Comparison of ENCODE assay signal across 8 mouse cellular contexts in genomic region chr5:115731001-115731731, GRCm38 (mm10). TPM values are rescaled to one million over a fixed set of nuclear protein-coding genes. Genes with fewer than 3 reads are reported as not detected.
A peak's percentile ranks its signal among the peaks of the same experiment; 100 is the strongest.
DNase-seq lines count a peak whose midpoint lies in the region; ATAC-seq and TF ChIP-seq lines count a peak whose summit lies in the region.

Bicdl1 (minus strand) TSS chr5:115731621.

- H3K36me3 ChIP-seq in intestine, embryonic 14.5 days (ENCODE audit: control insufficient read depth, insufficient read depth, low read length): no peaks in the 10 kb centered on the region
- no peaks in the 10 kb centered on the region for H3K36me3 ChIP-seq in midbrain, embryonic 11.5 days (ENCODE audit: control insufficient read depth, insufficient read depth, low read length)
- H3K36me3 ChIP-seq in small intestine, adult 2 months (ENCODE audit: control insufficient read depth, insufficient read depth, low read length): no peaks in the 10 kb centered on the region

- H3K27me3 ChIP-seq in intestine, embryonic 14.5 days (replicated peaks; ENCODE audit: control insufficient read depth, insufficient read depth, low read length): peaks cover 31% of the 10 kb centered on the region
- peaks cover 11% of the 10 kb centered on the region for H3K27me3 ChIP-seq in midbrain, embryonic 11.5 days (ENCODE audit: control insufficient read depth, insufficient read depth, low read length)
- H3K27me3 ChIP-seq in small intestine, adult 2 months (ENCODE audit: control insufficient read depth, insufficient read depth, low read length): peaks cover 10% of the 10 kb centered on the region

- H3K4me3 ChIP-seq in intestine, embryonic 14.5 days (ENCODE audit: low read depth, low read length): peak within 1 kb of the TSS; percentile 52
- peak within 1 kb of the TSS; percentile 70 for H3K4me3 ChIP-seq in midbrain, embryonic 11.5 days (ENCODE audit: low read depth, low read length)
- H3K4me3 ChIP-seq in small intestine, adult 2 months (ENCODE audit: low read depth, low read length): peak within 1 kb of the TSS; percentile 95

- WGBS in intestine, embryonic 14.5 days: 1% methylated on average over 58 of the region's 83 CpGs
- WGBS in midbrain, embryonic 11.5 days: 0% methylated on average over 34 of the region's 83 CpGs
- under 1% methylated on average over 60 of the region's 83 CpGs for WGBS in small intestine, adult 2 months

- TF ChIP-seq POLR2A in small intestine, adult 2 months (IDR thresholded peaks at IDR 0.05; ENCODE audit: low read depth, low read length): no peak

- H3K4me2 ChIP-seq in intestine, embryonic 14.5 days (ENCODE audit: low read length): peak within 1 kb of the TSS; percentile 92
- peak within 1 kb of the TSS; percentile 86 for H3K4me2 ChIP-seq in midbrain, embryonic 11.5 days

- H3K9ac ChIP-seq in intestine, embryonic 14.5 days (ENCODE audit: low read length): 0 out of 2 replicates have a peak within 1 kb of the TSS, but pooled peaks have one; percentile 16
- H3K9ac ChIP-seq in midbrain, embryonic 11.5 days (ENCODE audit: low read length): peak within 1 kb of the TSS; percentile 62

- no peaks in the 10 kb centered on the region; the same call in 1 of the 2 replicates for H3K4me1 ChIP-seq in intestine, embryonic 14.5 days (replicated peaks; ENCODE audit: control insufficient read depth, insufficient read depth, low read length)
- H3K4me1 ChIP-seq in midbrain, embryonic 11.5 days (ENCODE audit: control insufficient read depth, insufficient read depth, low read length): peaks cover 2% of the 10 kb centered on the region; the same call in 1 of the 2 replicates
- peaks cover 11% of the 10 kb centered on the region for H3K4me1 ChIP-seq in small intestine, adult 2 months (ENCODE audit: control insufficient read depth, insufficient read depth, insufficient read length, low read length)

- intact Hi-C loops in gastrocnemius, postnatal 36 days (cut with DNase I): no loop called here
- intact Hi-C loops in left cerebral cortex, postnatal 4 days (cut with DNase I): loop anchor here (5.0 kb wide), 1 partner anchor 79 kb away; no protein-coding TSS in a partner anchor

- TF ChIP-seq CTCF in small intestine, adult 2 months (IDR thresholded peaks at IDR 0.05; ENCODE audit: extremely low read depth, insufficient read length, insufficient replicate concordance, low read depth, low read length): no peak

- peak; percentile 60 for DNase-seq in adrenal gland, adult 8-10 months
- peak; percentile 83 for DNase-seq in embryo, embryonic 10.5 days (ENCODE audit: low spot score)
- DNase-seq in gastrocnemius, postnatal 36 days: peak; percentile 71 to 76
- peak; percentile 97 for DNase-seq in intestine, embryonic 14.5 days (ENCODE audit: low spot score)
- DNase-seq in left cerebral cortex, postnatal 4 days: peak; percentile 74
- peak; percentile 98 for DNase-seq in midbrain, embryonic 11.5 days (ENCODE audit: low spot score, missing footprints)

- no peaks in the 10 kb centered on the region for H3K9me3 ChIP-seq in intestine, embryonic 14.5 days (ENCODE audit: control insufficient read depth, low read length)
- no peaks in the 10 kb centered on the region for H3K9me3 ChIP-seq in midbrain, embryonic 11.5 days (ENCODE audit: control insufficient read depth, low read length)

- peak; percentile 56; the same call in 1 of the 2 replicates for ATAC-seq in intestine, embryonic 14.5 days (replicated peaks; ENCODE audit: low FRiP score, low TSS enrichment, low read depth)
- peak; percentile 69 for ATAC-seq in midbrain, embryonic 11.5 days (ENCODE audit: low FRiP score)
- ATAC-seq in erythroid progenitor cell, adult 5-6 weeks (replicated peaks; ENCODE audit: low FRiP score, poor library complexity, severe bottlenecking): no peak

- peak within 1 kb of the TSS; percentile 43; the same call in 1 of the 2 replicates for H3K27ac ChIP-seq in intestine, embryonic 14.5 days (ENCODE audit: low read depth)
- peak within 1 kb of the TSS; percentile 80 for H3K27ac ChIP-seq in midbrain, embryonic 11.5 days (ENCODE audit: low read depth, low read length)
- H3K27ac ChIP-seq in small intestine, adult 2 months (ENCODE audit: insufficient read depth, low read depth, low read length): peak within 1 kb of the TSS; percentile 33; the same call in 1 of the 2 replicates

RNA-seq across cellular contexts. Expression of gene Bicdl1, which starts in this region (rescaled TPM):
- total RNA-seq in adrenal gland, adult 8-10 months (2022): 10 to 100 TPM; 11.1 to 18.1 (median 14.6) TPM
- 1 to 10 TPM; 2.6 to 3.6 TPM for total RNA-seq in gastrocnemius, postnatal 36 days (2021)
- polyA plus RNA-seq in intestine, embryonic 14.5 days (2014; fragmentation: Nextera tagmentation; extraction: Ambion mirVana): 12.1 and 13.6 TPM in 2 replicates
- 100 to 1,000 TPM; 144 to 151 TPM for total RNA-seq in left cerebral cortex, postnatal 4 days (2021)
- polyA plus RNA-seq in midbrain, embryonic 11.5 days (2014; fragmentation: Nextera tagmentation; extraction: Ambion mirVana): 11.4 and 12.4 TPM in 2 replicates
- 8.4 and 15.5 TPM in 2 replicates for polyA plus RNA-seq in small intestine, adult 2 months (2012; rRNA removed)
- total RNA-seq in erythroid progenitor cell, adult 5-6 weeks (2015; ENCODE audit: low replicate concordance): 2.5 TPM in 2 replicates
- total RNA-seq in erythroid progenitor cell, adult 5-6 weeks (2017; ENCODE audit: low replicate concordance): 0.64 TPM in 1 of 2 replicates, not detected in the other

Comparison
In these comparisons a context has a peak if more than half of its experiments do, and no peak if none do; other contexts are left out.
1. RNA of gene Bicdl1 (total RNA-seq): 144 to 151 TPM in left cerebral cortex, postnatal 4 days; 11.1 to 18.1 TPM in adrenal gland, adult 8-10 months, 2.6 to 3.6 TPM in gastrocnemius, postnatal 36 days and 0.64 to 2.5 TPM in erythroid progenitor cell, adult 5-6 weeks; every median in the first group is over 4 times any median in the second.
2. Peak in every context shown above with its lines, with median percentiles within 50 percentile points of each other: DNase-seq, H3K27ac ChIP-seq and H3K4me3 ChIP-seq.